Mouse (Mus musculus) kidney, adult 18-20 months (tissue): Measurements from ENCODE around the gene Kalrn.

Experiments used
- DNase-seq: peaks from one replicate; pipeline ENCODE4 v3.0.0; 2021

Kalrn gene

DNA sequence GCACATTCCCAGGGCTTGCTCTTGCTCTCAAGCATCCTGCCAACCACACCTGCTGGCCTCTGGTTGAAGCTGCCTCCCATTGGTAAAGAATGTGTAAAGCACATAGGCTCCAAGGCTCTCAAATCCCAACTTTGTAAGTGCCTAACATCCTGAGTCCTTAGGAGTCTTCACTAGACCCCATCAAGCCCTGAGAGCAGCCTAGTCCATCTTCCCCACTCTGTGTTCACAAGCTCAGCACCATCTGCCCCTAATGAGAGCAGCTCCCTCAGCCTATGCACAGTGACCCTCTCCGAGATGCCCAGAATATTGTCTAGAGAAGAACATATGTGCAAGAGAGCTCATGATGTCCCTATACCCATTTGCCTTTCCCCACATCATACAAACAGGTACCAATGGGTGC lies 78.6 kb downstream of the Kalrn start:
- DNase-seq: no peak

DNA sequence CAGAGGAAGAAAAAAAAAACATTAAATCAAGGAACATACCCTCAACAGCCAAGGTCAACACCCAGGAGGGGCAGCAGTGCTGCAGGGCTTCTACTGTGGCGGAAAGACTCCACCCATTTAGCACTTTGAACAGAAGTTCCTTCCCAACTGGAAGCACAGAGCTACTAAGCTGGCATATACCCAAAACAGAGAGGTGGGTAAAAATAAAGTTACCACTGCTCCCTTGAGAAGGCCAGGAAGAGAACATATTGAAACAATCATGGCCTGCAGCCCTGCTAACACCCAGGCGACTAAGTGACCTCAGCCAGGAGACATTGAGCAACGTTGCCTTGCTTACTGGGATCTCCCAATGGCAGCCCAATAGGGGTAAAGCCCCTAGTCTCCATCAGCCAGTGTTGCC lies 79.4 kb downstream of the Kalrn start:
- DNase-seq: peak; percentile 38

DNA sequence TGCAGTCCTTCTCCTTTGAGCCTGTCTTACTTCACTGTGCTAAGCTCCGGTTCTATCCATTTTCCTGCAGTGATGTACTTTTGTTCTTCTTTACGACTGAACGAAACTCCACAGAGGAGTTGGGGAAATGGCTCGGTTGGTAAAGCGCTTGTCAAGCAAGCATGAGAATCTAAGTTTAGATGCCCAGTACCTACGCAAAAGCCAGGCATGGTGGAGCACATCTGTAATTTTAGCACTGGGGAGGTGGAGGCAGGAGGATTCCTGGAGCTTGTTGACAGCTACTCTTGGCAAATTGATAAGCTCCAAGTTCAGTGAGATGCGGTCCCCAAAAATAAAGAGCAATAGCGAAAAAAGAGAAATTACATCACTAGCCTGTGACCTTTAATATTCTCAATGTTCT lies 82.1 kb downstream of the Kalrn start:
- DNase-seq: no peak

- no peak for DNase-seq
These were observed 82.8 kb downstream of the Kalrn start for GRCm38 (mm10) chr16:34490506-34490905.

DNA sequence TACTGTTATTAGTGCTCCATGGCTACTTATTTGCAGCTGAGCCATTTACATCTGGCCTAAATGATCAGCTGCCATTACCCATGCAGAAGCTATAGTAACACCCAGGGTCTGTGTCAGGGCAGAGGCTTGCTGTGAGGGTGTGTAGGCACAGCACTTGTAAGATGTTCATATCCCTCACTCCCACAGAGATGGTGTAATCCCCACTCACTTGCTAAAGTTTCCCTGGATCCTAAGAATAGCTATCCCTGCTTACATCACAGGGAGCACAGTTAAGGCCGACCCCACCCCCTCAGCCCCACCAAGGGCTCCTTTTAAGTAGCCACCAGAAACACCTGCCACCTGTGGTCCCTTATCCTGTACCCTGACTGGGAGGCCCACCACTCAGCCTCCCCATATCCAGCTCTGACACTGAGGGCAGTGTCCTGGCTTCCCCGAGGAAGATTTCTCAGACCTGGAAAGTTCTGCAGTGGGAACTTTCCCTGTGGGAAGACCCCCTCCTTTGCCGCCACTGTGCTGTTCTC lies 83.5 kb downstream of the Kalrn start:
- no peak for DNase-seq

- DNase-seq: no peak
These were observed 85.5 kb downstream of the Kalrn start for GRCm38 (mm10) chr16:34487823-34488222.

DNA sequence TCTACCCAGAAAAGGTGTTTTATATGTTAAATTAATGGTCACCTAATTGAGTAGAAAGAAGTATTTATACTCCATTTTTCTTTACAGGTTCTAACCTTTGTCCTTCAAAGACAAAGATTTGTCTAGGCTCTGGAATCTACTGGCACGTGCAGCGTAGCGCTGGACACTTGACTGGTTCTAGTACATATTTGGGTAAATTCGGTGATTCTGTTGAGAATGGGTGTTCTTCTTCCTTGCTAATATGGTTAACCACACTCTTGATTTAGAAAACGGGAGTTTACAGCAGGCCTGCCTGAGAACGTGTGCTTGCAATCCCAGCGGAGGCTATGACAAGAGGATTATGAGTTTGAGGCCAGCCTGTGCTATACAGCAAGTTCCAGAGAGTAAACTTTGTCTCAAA lies 86.1 kb downstream of the Kalrn start:
- DNase-seq: no peak

GRCm38 (mm10) chr16:34485483-34485882 lies 87.8 kb downstream of the Kalrn start:
- no peak for DNase-seq

- DNase-seq: no peak
These were observed 88.4 kb downstream of the Kalrn start for GRCm38 (mm10) chr16:34484921-34485320.

- no peak for DNase-seq
These were observed 89.1 kb downstream of the Kalrn start for GRCm38 (mm10) chr16:34484213-34484612.

GRCm38 (mm10) chr16:34483716-34484115 lies 89.6 kb downstream of the Kalrn start:
- no peak for DNase-seq

GRCm38 (mm10) chr16:34474741-34475140 lies 98.6 kb downstream of the Kalrn start:
- DNase-seq: no peak

- no peak for DNase-seq
These were observed 99.4 kb downstream of the Kalrn start for GRCm38 (mm10) chr16:34473891-34474290.

GRCm38 (mm10) chr16:34471441-34471840 lies 101.9 kb downstream of the Kalrn start:
- no peak for DNase-seq

GRCm38 (mm10) chr16:34470343-34470742 lies 103.0 kb downstream of the Kalrn start:
- DNase-seq: no peak

GRCm38 (mm10) chr16:34469277-34469868 lies 104.0 kb downstream of the Kalrn start:
- DNase-seq: no peak

GRCm38 (mm10) chr16:34466649-34467048 lies 106.7 kb downstream of the Kalrn start:
- DNase-seq: no peak

GRCm38 (mm10) chr16:34456314-34456713 lies 117.0 kb downstream of the Kalrn start:
- no peak for DNase-seq

- no peak for DNase-seq
These were observed 127.7 kb downstream of the Kalrn start for GRCm38 (mm10) chr16:34445666-34446065.

- no peak for DNase-seq
These were observed 131.6 kb downstream of the Kalrn start for GRCm38 (mm10) chr16:34441704-34442103.

DNA sequence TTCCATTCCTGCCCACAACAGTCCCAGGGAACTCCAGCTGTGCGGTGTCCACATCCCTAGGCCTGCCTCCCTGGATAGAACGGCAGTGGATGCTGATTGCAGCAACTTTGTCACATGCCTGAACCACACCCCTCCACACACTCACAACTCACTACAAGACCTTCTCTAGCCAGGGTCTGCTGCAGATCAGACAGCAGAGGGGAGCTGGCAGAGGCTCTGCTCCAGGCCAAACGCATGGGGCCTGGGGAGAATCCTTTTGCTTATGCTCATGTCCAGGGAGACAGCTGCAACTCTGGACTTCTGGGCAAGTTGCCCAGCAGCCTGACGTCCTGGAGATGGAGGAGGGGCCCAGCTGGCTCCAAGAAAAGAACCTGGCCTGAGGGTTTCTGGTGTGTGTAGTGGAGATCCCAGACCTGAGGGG lies 132.3 kb downstream of the Kalrn start:
- peak; percentile 70 for DNase-seq

DNA sequence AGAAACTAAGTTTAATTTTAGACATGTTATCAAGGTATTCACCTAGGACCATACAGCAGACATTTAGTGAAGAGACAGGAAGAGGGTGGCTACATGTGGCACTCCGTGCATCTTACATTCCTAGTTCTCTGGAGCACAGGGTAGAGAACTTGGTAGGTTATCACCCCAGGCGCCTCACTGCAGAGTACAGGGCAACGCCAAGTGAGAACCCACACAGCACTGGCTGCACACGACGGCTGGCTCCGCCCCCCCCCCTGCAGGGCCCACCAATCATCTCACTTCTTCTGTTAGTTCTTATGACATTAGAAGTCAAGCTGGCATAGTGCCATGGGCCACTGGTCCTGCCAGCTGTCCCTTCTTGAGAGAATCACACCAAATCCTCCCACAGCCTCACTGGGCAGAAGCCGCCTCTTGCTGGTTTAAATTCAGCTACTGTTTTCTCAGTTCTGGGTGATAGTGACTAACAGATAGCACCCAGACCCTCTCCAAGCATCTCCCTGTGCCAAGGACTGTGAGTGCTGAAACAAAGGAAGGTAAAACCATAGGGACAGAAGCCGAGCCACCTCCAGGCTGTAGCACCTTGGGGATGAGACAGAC lies 133.2 kb downstream of the Kalrn start:
- no peak for DNase-seq

GRCm38 (mm10) chr16:34430131-34430530 lies 143.2 kb downstream of the Kalrn start:
- DNase-seq: no peak

DNA sequence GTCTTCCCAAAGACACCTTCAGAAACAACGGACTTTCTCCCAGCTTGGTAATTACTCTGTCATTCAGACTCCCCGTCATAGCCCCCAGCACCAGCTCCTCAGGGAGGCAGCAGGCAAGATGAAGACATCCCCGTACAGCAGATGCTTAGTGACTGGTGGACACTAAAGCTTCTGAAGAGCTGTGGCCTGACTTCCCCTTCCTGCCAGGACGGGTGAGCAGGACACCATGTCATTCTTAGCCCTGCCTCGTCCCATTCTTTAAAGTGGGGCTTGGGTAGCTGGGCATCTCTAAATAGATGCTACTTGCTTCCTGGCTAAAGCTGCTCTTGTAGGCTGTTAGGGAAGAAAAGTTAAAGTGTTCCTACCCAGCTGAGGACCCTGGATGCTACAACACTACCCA lies 145.7 kb downstream of the Kalrn start:
- no peak for DNase-seq

DNA sequence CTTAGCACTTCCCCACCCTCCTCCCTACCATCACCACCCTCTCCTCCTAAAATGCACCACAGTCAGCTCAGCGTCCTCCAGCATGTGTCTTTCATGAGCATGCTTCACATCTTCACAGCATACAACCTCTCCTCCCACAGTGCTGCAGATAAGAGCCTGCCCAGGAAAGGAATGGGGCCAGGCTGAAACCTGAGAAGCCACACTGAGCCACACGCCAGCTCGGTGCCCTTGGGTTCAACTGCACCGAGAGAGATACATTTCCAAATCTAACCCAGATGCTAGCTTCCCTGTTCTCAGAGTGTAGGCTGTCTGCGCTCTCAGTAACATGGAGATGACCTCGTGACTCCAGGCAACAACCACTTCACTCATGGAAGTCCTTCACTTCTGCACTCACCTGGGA lies 151.9 kb downstream of the Kalrn start:
- DNase-seq: no peak
